Mouse (Mus musculus): Measurements from ENCODE around the gene Ndrg4.

GRCm38 (mm10) chr8:95676631-95677030 is at the start of gene Ndrg4:
- TF ChIP-seq POLR2AphosphoS2 (IDR thresholded peaks at IDR 0.05; ENCODE audit: low read depth, low read length) (no peak), USF1 (IDR thresholded peaks at IDR 0.05; ENCODE audit: low read depth, low read length) (no peak), JUND (conservative IDR thresholded peaks at IDR 0.05; ENCODE audit: low read depth, low read length) (no peak), CHD1 (IDR thresholded peaks at IDR 0.05; ENCODE audit: low read depth, low read length) (no peak), CTCF (conservative IDR thresholded peaks at IDR 0.05 in 1 of 2, IDR thresholded peaks at IDR 0.05 in 1 of 2; ENCODE audit: low read depth in 2 of 2, low read length in 2 of 2) (no peak), SMC3 (IDR thresholded peaks at IDR 0.05; ENCODE audit: low read depth, low read length) (no peak), TBP (conservative IDR thresholded peaks at IDR 0.05; ENCODE audit: low read depth, low read length) (no peak), POLR2A (IDR thresholded peaks at IDR 0.05; ENCODE audit: low read depth, low read length) (no peak), ETS1 (conservative IDR thresholded peaks at IDR 0.05; ENCODE audit: low read depth, low read length) (no peak), MYC (IDR thresholded peaks at IDR 0.05; ENCODE audit: low read depth, low read length) (no peak), ZC3H11A (IDR thresholded peaks at IDR 0.05; ENCODE audit: low read depth, low read length) (no peak), JUN (IDR thresholded peaks at IDR 0.05; ENCODE audit: insufficient read depth, low read depth, low read length) (no peak)
